Mouse (Mus musculus) adrenal gland, adult (tissue): ENCODE data around the gene Slco3a1.
A peak's percentile ranks its signal among the peaks of the same experiment; 100 is the strongest.

Source experiments
- DNase-seq, 2 experiments: peaks; one replicate each; pipeline ENCODE4 v3.0.0; 2022 to 2023; ENCODE audit warnings: low spot score in 1 of 2; ENCODE audit not compliant: inconsistent age in 2 of 2

Slco3a1 gene

GRCm38 (mm10) chr7:74554608-74555311 is at the start of gene Slco3a1:
Gene Slco3a1 (minus strand): TSS chr7:74554780.
- DNase-seq: peak; percentile 87 to 94

- DNase-seq: no peak
Observed at GRCm38 (mm10) chr7:74600996-74601395, 46.4 kb upstream of the Slco3a1 start.

GRCm38 (mm10) chr7:74579411-74579810 is 24.8 kb upstream of the Slco3a1 start:
- DNase-seq: no peak

GRCm38 (mm10) chr7:74575678-74576077 is 21.1 kb upstream of the Slco3a1 start:
- DNase-seq: no peak

- DNase-seq: peak; percentile 73 to 91
Observed at GRCm38 (mm10) chr7:74555416-74555815, 836 bp upstream of the Slco3a1 start.

- peak; percentile 68 to 88 for DNase-seq
Observed at GRCm38 (mm10) chr7:74554041-74554561, 479 bp downstream of the Slco3a1 start.

GRCm38 (mm10) chr7:74553111-74553650 is 1.4 kb downstream of the Slco3a1 start:
- DNase-seq: peak in 1 of 2 experiments; percentile 35

- DNase-seq: no peak
Observed at GRCm38 (mm10) chr7:74552546-74552945, 2.0 kb downstream of the Slco3a1 start.

- no peak for DNase-seq
Observed at GRCm38 (mm10) chr7:74552000-74552358, 2.6 kb downstream of the Slco3a1 start.

- peak in 1 of 2 experiments; percentile 18 for DNase-seq
Observed at GRCm38 (mm10) chr7:74551338-74551999, 3.1 kb downstream of the Slco3a1 start.

- peak in 1 of 2 experiments; percentile 14 for DNase-seq
Observed at GRCm38 (mm10) chr7:74549686-74550085, 4.9 kb downstream of the Slco3a1 start.

GRCm38 (mm10) chr7:74549013-74549582 is 5.5 kb downstream of the Slco3a1 start:
- no peak for DNase-seq

GRCm38 (mm10) chr7:74546691-74547090 is 7.9 kb downstream of the Slco3a1 start:
- no peak for DNase-seq

GRCm38 (mm10) chr7:74545498-74545990 is 9.0 kb downstream of the Slco3a1 start:
- DNase-seq: no peak

GRCm38 (mm10) chr7:74544306-74544705 is 10.3 kb downstream of the Slco3a1 start:
- DNase-seq: no peak

GRCm38 (mm10) chr7:74541958-74542357 is 12.6 kb downstream of the Slco3a1 start:
- no peak for DNase-seq

GRCm38 (mm10) chr7:74540933-74541725 is 13.5 kb downstream of the Slco3a1 start:
- DNase-seq: no peak

- DNase-seq: no peak
Observed at GRCm38 (mm10) chr7:74536186-74536585, 18.4 kb downstream of the Slco3a1 start.

- DNase-seq: no peak
Observed at GRCm38 (mm10) chr7:74531468-74532097, 23.0 kb downstream of the Slco3a1 start.

- no peak for DNase-seq
Observed at GRCm38 (mm10) chr7:74529877-74530276, 24.7 kb downstream of the Slco3a1 start.
